Mouse (Mus musculus): ENCODE measurements around the gene Spsb4. TPM values are rescaled to one million over a fixed set of nuclear protein-coding genes. Genes with fewer than 3 reads are reported as not detected.

Gene Spsb4
- polyA plus RNA-seq, 1 experiment from 2014 or later = 16.6 TPM

- no peak for DNase-seq
- H3K27me3 ChIP-seq (ENCODE audit: insufficient read depth, low read length) = no peaks in the 10 kb centered on the region
These were observed 38.3 kb downstream of the Spsb4 start for GRCm38 (mm10) chr9:96980037-96980997.

GRCm38 (mm10) chr9:96979417-96980030 is 39.1 kb downstream of the Spsb4 start:
- H3K9ac ChIP-seq = no peak overlapping the region
- no peak for ATAC-seq (ENCODE audit: insufficient read depth)
- 27% methylated on average over 13 of the region's 13 CpGs for WGBS

More at GRCm38 (mm10) chr9:96980037-96980997, 38.3 kb downstream of the Spsb4 start:
- Histone ChIP-seq H3K27ac (ENCODE audit: low read depth) (peak overlapping the region; percentile 58), H3K4me1 (ENCODE audit: insufficient read depth) (peaks cover 22% of the 10 kb centered on the region), H3K4me3 (ENCODE audit: low read depth, low read length) (no peak overlapping the region), H3K9me3 (ENCODE audit: low read depth, low read length) (no peaks in the 10 kb centered on the region), H3K4me2 (0 out of 2 replicates have a peak overlapping the region, but pooled peaks have one; percentile 31), H3K36me3 (ENCODE audit: insufficient read depth) (no peaks in the 10 kb centered on the region), H3K9ac (no peak overlapping the region)
- no peak for TF ChIP-seq CTCF (IDR thresholded peaks at IDR 0.05; ENCODE audit: low read depth)
- WGBS = 30% methylated on average over 10 of the region's 10 CpGs
- peak; percentile 62 for ATAC-seq (ENCODE audit: insufficient read depth)

GRCm38 (mm10) chr9:96978147-96978782 is 40.4 kb downstream of the Spsb4 start:
- 73% methylated on average over 10 of the region's 10 CpGs for WGBS
- Histone ChIP-seq H3K27ac (ENCODE audit: low read depth) (no peak overlapping the region), H3K9me3 (ENCODE audit: low read depth, low read length) (no peaks in the 10 kb centered on the region), H3K27me3 (ENCODE audit: insufficient read depth, low read length) (no peaks in the 10 kb centered on the region), H3K4me2 (no peak overlapping the region), H3K36me3 (ENCODE audit: insufficient read depth) (no peaks in the 10 kb centered on the region), H3K4me1 (ENCODE audit: insufficient read depth) (peaks cover 22% of the 10 kb centered on the region), H3K4me3 (ENCODE audit: low read depth, low read length) (no peak overlapping the region), H3K9ac (no peak overlapping the region)
- DNase-seq (no peak), ATAC-seq (ENCODE audit: insufficient read depth) (no peak)
- TF ChIP-seq CTCF (IDR thresholded peaks at IDR 0.05; ENCODE audit: low read depth) = no peak

More at GRCm38 (mm10) chr9:96979417-96980030, 39.1 kb downstream of the Spsb4 start:
- Histone ChIP-seq H3K36me3 (ENCODE audit: insufficient read depth) (no peaks in the 10 kb centered on the region), H3K4me2 (0 out of 2 replicates have a peak overlapping the region, but pooled peaks have one; percentile 31), H3K4me3 (ENCODE audit: low read depth, low read length) (no peak overlapping the region), H3K27me3 (ENCODE audit: insufficient read depth, low read length) (no peaks in the 10 kb centered on the region), H3K4me1 (ENCODE audit: insufficient read depth) (peaks cover 22% of the 10 kb centered on the region), H3K9me3 (ENCODE audit: low read depth, low read length) (no peaks in the 10 kb centered on the region), H3K27ac (ENCODE audit: low read depth) (peak overlapping the region; percentile 58; the same call in 1 of the 2 replicates)
- no peak for TF ChIP-seq CTCF (IDR thresholded peaks at IDR 0.05; ENCODE audit: low read depth)
- no peak for DNase-seq

- DNase-seq = peak; percentile 44
- H3K27me3 ChIP-seq (ENCODE audit: insufficient read depth, low read length) = no peaks in the 10 kb centered on the region
- WGBS = 38% methylated on average over 13 of the region's 13 CpGs
- no peaks in the 10 kb centered on the region for H3K9me3 ChIP-seq (ENCODE audit: low read depth, low read length)
- no peak overlapping the region for H3K4me2 ChIP-seq
- peaks cover 17% of the 10 kb centered on the region for H3K4me1 ChIP-seq (ENCODE audit: insufficient read depth)
- no peaks in the 10 kb centered on the region for H3K36me3 ChIP-seq (ENCODE audit: insufficient read depth)
- H3K27ac ChIP-seq (ENCODE audit: low read depth) = no peak overlapping the region
- no peak overlapping the region for H3K4me3 ChIP-seq (ENCODE audit: low read depth, low read length)
- no peak overlapping the region for H3K9ac ChIP-seq
- ATAC-seq (ENCODE audit: insufficient read depth) = no peak
- TF ChIP-seq CTCF (IDR thresholded peaks at IDR 0.05; ENCODE audit: low read depth) = no peak
These were observed 41.1 kb downstream of the Spsb4 start for GRCm38 (mm10) chr9:96977287-96978145.

GRCm38 (mm10) chr9:96973091-96973490 is 45.6 kb downstream of the Spsb4 start:
- Histone ChIP-seq H3K36me3 (ENCODE audit: insufficient read depth) (no peaks in the 10 kb centered on the region), H3K27me3 (ENCODE audit: insufficient read depth, low read length) (no peaks in the 10 kb centered on the region), H3K4me3 (ENCODE audit: low read depth, low read length) (no peak overlapping the region), H3K9ac (no peak overlapping the region), H3K4me2 (no peak overlapping the region), H3K27ac (ENCODE audit: low read depth) (no peak overlapping the region), H3K9me3 (ENCODE audit: low read depth, low read length) (no peaks in the 10 kb centered on the region), H3K4me1 (ENCODE audit: insufficient read depth) (peaks cover 4% of the 10 kb centered on the region; the same call in 1 of the 2 replicates)
- 83% methylated on average over 9 of the region's 9 CpGs for WGBS
- DNase-seq (no peak), ATAC-seq (ENCODE audit: insufficient read depth) (no peak)
- no peak for TF ChIP-seq CTCF (IDR thresholded peaks at IDR 0.05; ENCODE audit: low read depth)

All from lung, embryonic 14.5 days (tissue).